Mouse (Mus musculus) regulatory T cell (primary cell): ENCODE measurements around the gene Tspan14.

Experiments used
- in situ Hi-C: fragments of 300-600 bp; cut with MboI, MseI; formaldehyde crosslinking; loops from one replicate; pipeline ENCODE4 v1.15.1; 2025; ENCODE audit warnings: high pct_unique_total_duplicates

The Tspan14 gene

DNA sequence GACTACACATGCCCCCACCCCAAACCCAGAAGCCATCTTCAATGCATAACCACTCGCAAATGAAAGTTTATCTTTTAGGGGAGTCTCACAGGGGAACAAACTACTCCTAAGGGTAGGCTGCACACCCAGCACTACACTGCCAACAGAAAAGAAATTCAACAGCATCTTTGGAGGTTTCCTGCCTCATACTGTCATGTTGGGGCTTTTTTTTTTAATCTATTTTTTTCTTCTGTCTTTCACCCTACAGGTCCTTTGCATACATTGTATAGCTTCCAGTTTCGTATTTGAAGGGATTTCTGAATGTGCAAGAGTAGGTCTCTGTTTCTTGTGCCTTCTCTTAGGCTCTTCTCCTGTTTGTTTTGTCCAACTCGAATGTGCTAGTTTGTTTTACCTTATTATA, 14.3 kb downstream of the Tspan14 start:
- in situ Hi-C loops: no loop called here

DNA sequence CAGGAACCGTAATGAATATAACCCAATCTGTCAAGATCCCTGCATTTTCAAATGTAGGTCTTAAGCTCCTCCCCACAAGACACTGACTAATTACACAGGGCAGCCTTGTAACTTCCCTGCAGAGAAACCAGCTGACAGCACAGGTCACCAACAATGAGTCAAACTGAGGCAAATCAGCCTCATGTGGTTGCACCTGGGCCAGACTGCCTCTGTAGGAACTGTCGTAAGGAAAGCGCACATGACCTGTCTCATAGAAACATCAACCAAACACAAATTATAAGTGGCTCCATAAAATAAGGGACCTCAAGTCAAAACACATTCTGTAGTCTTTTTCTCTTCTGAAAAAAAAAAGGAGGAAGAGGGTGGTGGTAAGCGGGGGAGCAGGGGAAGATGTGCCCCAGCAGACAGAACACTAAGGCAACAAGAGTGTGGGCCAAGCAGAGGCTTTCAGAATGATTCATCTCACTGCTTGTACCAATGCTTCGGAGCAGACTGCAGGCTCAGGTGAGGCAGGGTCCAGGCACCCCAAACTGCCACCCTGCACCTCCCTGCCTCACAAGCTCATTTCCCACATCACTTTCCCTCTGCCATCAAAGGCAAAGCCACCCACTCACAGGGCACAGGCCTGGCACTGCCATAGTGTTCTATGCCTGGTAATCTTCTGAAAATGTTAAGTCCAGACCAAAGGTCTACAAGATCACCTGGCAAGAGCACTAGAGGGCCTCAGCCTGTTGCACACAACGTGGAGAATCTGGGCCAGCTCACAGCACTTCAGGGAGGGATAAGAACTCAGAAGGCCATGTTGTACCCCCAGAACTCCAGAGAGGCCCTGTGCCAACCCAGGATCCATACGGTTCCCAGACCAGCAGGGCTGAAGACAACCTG, 16.6 kb downstream of the Tspan14 start:
- in situ Hi-C loops: no loop called here

DNA sequence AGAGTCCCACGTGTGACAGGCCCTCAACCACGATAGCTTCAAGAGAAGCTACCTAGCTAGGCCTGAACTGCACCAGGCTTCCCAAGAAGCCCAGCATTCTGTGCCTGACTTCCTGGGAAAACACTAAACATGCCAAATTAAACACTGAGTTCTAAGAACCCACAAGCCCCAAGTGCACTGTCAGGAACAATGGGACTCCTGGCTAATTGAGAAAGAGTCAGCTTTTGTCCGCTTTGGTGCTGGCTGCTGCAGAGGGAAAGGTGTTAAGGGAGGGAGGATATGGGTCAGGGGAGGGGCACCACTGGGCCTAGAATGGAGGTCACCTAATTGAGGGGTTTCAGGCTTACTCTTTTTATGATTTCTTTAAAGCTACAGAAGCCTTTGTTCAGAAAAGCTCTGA, 17.6 kb downstream of the Tspan14 start:
- in situ Hi-C loops: no loop called here

DNA sequence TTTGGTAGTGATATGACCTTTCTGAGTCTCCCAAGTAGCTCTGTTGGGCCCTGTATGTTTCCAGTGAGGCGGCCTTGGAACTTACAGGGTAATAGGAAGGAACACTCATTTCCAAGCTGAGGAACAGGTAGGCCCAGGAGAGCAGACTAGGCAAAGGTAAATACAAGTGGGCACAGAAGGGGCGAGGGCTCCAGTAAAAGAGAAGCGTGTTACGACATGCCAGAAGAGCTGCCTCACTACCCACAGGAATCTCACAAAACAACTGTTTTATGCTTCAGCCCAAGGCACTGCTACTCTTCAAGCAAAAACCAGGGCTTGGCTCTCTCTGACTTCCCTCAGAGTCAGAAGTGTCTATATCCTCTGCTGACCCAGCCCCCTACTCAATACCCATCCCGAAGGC, 18.1 kb downstream of the Tspan14 start:
- in situ Hi-C loops: no loop called here

- in situ Hi-C loops: no loop called here
These were observed 18.9 kb downstream of the Tspan14 start for GRCm38 (mm10) chr14:40947431-40948394.

DNA sequence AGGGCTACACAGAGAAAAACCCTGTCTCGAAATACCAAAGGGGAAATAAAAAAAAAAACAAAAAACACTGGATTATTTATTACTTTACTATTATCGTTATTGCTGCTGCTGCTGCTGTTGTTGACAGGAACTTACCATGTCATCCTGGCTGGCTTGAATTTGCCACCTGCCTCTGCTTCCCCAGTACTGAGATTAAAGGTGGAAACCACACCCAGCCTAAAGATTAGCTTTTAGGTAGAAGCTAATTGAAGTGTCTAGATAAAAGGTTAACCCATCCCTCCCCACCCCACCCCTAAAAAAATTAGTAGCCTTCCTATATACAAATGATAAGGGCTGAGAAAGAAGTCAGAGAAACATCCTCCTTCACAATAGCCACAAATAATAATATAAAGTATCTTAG, 22.8 kb downstream of the Tspan14 start:
- in situ Hi-C loops: no loop called here

DNA sequence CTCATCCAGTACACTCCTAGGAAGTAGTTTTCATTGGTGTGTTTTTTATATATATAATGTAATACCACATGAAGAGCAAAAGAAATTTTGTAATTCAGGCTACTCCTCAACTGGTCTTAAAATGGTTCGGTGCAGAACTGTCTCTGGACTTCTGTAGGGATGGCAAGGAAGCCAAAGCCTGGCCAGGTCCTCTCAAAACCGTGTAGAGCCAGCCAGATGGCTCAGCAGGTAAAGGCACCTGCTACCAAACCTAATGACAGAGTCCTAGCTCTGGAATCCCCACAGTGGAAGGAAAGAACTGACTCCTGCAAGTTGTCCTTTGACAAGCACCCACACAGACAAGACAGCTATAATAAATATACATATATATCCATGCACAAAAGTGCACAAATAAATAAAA, 24.2 kb downstream of the Tspan14 start:
- in situ Hi-C loops: no loop called here

- in situ Hi-C loops: no loop called here
These were observed 28.1 kb downstream of the Tspan14 start for GRCm38 (mm10) chr14:40938380-40938987.

DNA sequence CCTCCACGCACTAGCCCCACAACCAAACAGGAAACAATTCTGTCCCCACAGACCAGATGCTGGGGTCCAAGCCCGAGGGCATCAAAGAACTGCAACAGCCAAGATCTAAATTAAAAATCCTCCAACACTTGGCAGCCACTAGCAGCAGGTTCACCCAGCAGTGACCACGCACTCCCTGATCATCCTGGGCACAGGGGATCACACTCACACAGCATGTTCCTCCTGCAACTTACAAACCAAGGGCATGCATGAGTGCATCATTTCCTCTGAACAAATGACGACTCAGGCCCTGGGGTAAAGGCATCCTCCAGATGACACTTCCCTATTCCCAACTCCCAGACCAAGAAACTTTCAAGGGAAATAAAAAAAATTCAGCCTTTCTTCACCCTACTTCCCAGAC, 29.6 kb downstream of the Tspan14 start:
- in situ Hi-C loops: no loop called here

GRCm38 (mm10) chr14:40935481-40935880, 31.1 kb downstream of the Tspan14 start:
- in situ Hi-C loops: no loop called here

GRCm38 (mm10) chr14:40935054-40935453, 31.6 kb downstream of the Tspan14 start:
- in situ Hi-C loops: no loop called here

- in situ Hi-C loops: no loop called here
These were observed 33.3 kb downstream of the Tspan14 start for GRCm38 (mm10) chr14:40933328-40933727.

DNA sequence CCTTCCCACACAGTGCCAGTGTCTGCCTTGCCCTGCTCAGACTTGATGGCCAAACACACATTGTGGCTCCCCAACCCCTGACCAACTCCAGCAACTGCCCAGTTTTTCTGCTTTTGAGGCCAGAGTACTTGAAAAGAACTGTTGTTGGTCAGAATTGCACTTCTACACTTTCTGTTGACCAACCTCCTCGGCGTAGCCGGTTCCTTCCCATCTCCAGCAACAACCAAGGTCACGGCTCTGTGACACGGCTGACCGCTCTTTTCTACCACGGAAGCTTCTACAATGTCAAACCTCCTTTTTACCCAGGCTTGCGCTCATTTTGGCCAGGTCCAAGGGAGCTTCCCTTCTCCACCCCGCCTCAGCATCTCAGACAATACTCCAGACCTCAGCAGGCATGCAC, 34.4 kb downstream of the Tspan14 start:
- in situ Hi-C loops: no loop called here

DNA sequence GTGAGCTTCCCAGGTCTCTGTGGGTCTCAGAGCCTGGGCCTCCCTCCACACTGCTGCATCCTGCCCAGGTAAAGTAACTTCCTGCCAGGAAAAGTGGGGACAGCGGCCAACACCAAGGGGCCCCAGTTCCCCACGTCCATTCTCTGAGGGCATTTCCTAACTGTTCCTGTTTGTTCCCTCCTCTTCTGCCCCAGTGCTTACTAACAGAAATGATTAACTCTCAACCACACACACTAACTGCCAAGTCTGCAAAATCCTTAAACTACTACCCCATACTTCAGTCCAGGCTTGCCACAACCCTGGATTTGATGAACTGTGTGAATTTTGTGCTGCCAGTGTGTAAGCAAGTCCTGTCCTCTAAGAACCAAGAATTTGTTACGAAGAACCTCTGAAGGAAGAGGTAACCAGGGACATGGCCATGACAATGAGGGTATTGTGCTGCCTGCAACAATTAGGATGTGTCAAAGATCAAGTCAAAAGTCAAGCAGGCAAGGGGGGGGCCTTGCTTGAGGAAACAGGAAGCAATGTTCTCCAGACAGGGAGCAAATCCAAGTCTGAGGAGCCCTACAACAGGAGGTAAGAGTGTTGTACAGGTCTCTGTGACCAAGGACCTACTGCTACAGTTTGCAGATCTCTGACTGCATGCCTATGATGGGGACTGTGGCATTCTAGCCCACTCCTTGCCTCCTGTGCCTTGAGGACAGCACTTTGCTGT, 35.3 kb downstream of the Tspan14 start:
- in situ Hi-C loops: no loop called here

GRCm38 (mm10) chr14:40929943-40930342, 36.7 kb downstream of the Tspan14 start:
- in situ Hi-C loops: no loop called here

DNA sequence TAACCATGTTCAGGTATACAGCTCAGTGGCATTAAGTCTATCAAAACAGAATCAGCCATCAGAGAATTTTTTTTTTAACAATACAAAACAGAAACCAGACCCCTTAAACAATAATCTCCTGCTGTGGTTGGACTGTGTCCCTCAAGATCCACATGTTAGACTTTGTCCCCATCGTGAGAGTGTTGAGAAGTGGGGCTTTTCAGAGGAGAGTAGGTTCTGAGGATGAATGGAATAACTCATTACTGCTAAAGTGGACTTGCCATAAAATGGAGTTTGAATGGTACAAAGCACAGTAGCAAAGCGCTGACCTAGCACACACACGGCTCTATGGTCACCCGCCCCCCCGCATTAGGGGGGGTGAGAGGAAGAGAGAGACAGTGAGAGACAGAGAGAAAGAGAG, 37.7 kb downstream of the Tspan14 start:
- in situ Hi-C loops: no loop called here

DNA sequence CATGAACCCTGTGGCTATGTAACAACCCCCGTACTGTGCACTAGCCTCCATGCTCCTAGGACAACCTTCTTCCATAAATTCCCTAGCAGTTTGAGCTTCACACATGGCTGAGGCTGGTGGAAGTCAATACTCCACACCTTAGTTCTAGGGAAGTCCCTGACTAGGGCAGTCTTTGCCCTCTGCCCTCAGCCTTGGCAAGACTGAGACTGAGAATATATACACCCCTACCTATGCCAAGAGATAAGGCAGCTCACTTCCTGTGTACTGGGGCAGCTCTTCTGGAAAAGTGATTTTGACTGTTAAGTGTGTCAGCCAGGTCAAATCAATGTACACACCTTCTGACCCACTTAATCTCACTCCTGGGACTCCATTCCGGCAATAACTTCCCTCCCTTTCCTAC, 39.6 kb downstream of the Tspan14 start:
- in situ Hi-C loops: no loop called here

DNA sequence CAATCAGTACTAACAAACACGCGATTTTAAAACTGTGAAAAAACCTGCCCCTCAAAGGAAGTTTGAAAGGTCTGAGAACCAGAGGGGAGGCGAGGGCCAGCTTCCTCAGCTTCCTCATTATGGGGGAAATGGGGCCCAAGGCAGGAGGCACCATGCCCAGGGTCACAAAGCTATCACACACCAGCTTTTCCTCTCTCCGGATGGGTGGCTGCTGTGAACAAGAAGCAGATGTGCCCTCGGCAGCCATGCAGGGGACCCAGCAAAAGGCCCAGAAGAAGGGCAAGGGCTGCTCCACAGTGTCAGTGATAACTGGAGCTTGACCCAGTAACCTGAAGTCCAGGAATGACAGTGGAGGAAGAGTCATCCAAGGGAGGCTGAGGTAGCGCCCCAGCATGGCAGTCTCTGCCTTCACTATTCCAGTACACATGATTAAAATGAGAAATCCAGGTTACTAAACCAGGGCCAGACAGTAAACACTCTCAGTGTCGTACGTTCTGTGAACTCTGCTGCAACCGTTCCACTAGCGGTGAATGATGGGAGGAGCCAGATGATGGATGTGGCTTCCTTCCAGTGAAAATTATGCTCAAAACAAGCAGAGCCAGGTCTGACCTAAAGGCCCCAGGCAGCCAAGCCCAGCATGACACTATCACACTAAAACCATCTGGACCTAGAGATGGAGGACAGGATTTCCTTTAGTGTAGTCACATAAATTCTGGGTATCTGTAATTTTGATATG, 42.1 kb downstream of the Tspan14 start:
- in situ Hi-C loops: no loop called here

DNA sequence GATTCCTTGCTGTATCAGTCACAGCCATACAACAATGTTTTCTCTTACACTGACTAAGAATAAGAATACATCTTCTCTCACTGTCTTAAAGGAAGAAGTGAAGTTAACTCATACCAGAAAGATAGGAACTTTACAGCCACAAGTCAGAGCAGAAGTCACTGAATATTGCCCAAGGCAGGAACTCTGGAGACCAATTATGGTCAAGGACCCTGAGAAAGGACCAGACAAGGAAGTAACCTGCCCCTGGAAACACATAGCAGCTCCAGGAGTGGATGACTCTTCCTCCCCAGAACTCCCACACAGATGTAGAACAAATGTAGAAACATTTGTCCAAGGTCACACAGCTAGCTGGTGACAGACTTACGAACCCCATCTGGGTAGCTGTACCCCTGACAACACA, 45.4 kb downstream of the Tspan14 start:
- in situ Hi-C loops: no loop called here

GRCm38 (mm10) chr14:40919521-40919920, 47.1 kb downstream of the Tspan14 start:
- in situ Hi-C loops: loop anchor here (5.0 kb wide), 1 partner anchor 53 kb away; no protein-coding TSS in a partner anchor

DNA sequence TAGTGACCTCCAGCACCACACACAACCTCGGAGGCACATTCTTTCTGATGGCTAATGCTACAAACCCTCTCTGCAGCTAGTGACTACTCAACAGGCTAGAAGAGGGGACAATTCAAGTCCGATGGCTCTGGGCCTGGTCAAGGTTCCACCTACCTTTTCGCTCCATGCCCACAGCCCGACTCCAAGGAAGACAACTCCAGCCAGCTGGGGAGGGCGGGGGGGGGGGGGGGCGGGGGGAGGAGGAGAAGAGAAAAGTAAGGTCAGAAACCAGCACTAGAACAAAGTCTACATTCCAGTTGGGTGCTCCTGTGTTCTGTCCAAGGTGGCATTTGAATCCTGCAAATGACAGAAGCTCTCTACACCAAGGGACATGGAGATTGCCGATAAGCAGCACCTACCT, 48.1 kb downstream of the Tspan14 start:
- in situ Hi-C loops: loop anchor here (5.0 kb wide), 1 partner anchor 54 kb away; no protein-coding TSS in a partner anchor
